Mouse (Mus musculus) bone marrow, adult 2 months (tissue): ENCODE results near the gene Casc1.
A peak's percentile ranks its signal among the peaks of the same experiment; 100 is the strongest.

Experiments
- CTCF ChIP-seq: fragments of 200-500 bp; IDR thresholded peaks from 2 replicates; pipeline ENCODE4 v1.5.1; 2011; ENCODE audit warnings: low read length, control low read depth; ENCODE audit not compliant: control insufficient read depth, insufficient read depth
- POLR2A ChIP-seq: fragments of 200-500 bp; IDR thresholded peaks from 2 replicates; pipeline ENCODE4 v1.6.1; 2011; ENCODE audit warnings: low read depth, mild to moderate bottlenecking, control low read depth, low read length, borderline replicate concordance; ENCODE audit not compliant: control insufficient read depth

DNA sequence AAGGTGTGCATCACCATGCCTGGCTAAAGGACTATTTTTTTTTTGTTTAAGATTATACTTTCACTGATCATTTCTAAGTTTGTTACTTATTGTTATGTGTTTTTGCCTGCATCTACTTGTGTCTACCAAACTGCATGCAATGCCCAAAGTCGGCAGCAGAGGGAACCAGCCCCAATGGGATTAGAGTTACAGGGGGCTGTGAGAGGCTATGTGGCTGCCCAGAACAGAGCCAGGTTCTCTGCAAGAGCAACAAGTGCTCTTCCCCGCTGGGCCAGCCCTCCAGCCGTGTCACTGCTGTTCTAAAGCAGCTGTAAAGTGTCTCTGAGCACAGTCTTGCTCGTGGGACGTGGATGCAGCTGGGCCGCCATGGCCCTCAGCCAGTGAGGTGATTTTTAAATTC, 31.1 kb downstream of the Casc1 start:
- TF ChIP-seq POLR2A, result no peak
- peak; percentile 60 for TF ChIP-seq CTCF
